Mouse (Mus musculus): ENCODE data around the gene Lrrc8e. TPM values are rescaled to one million over a fixed set of nuclear protein-coding genes. Genes with fewer than 3 reads are reported as not detected.

Gene Lrrc8e
- polyA plus RNA-seq, 1 experiment from 2014 or later = 0.07 TPM

- 8% methylated on average over 18 of the region's 18 CpGs for WGBS
- Histone ChIP-seq H3K9me3 (ENCODE audit: control insufficient read depth, low read length) (no peaks in the 10 kb centered on the region), H3K4me2 (peak overlapping the region; percentile 81), H3K36me3 (ENCODE audit: control insufficient read depth, insufficient read depth, low read length) (no peaks in the 10 kb centered on the region), H3K4me1 (ENCODE audit: control insufficient read depth, insufficient read depth, low read length) (peaks cover 33% of the 10 kb centered on the region), H3K4me3 (ENCODE audit: low read depth, low read length) (peak overlapping the region; percentile 64), H3K9ac (ENCODE audit: low read length) (peak overlapping the region; percentile 82), H3K27ac (ENCODE audit: low read depth, low read length) (no peak overlapping the region), H3K27me3 (ENCODE audit: control insufficient read depth, insufficient read depth, low read length) (no peaks in the 10 kb centered on the region; the same call in 1 of the 2 replicates)
- ATAC-seq (ENCODE audit: low FRiP score) = peak; percentile 0; the same call in 1 of the 2 replicates
- no peak for DNase-seq (ENCODE audit: low spot score, missing footprints)
These were observed 10.3 kb upstream of the Lrrc8e start for GRCm38 (mm10) chr8:4216296-4216695.

GRCm38 (mm10) chr8:4216791-4217621 is 9.6 kb upstream of the Lrrc8e start, which contains the start of gene Prr36:
Prr36 (minus strand) TSS chr8:4217459.
- Histone ChIP-seq H3K27ac (ENCODE audit: low read depth, low read length) (peak within 1 kb of the TSS; percentile 73), H3K36me3 (ENCODE audit: control insufficient read depth, insufficient read depth, low read length) (no peaks in the 10 kb centered on the region), H3K27me3 (ENCODE audit: control insufficient read depth, insufficient read depth, low read length) (no peaks in the 10 kb centered on the region; the same call in 1 of the 2 replicates), H3K4me3 (ENCODE audit: low read depth, low read length) (peak within 1 kb of the TSS; percentile 64), H3K4me1 (ENCODE audit: control insufficient read depth, insufficient read depth, low read length) (peaks cover 33% of the 10 kb centered on the region), H3K9me3 (ENCODE audit: control insufficient read depth, low read length) (no peaks in the 10 kb centered on the region), H3K4me2 (peak within 1 kb of the TSS; percentile 81), H3K9ac (ENCODE audit: low read length) (peak within 1 kb of the TSS; percentile 82)
- DNase-seq (ENCODE audit: low spot score, missing footprints) (peak; percentile 97), ATAC-seq (ENCODE audit: low FRiP score) (peak; percentile 90)
- under 1% methylated on average over 44 of the region's 44 CpGs for WGBS

GRCm38 (mm10) chr8:4219617-4220016 is 7.0 kb upstream of the Lrrc8e start:
- H3K9me3 ChIP-seq (ENCODE audit: control insufficient read depth, low read length) = no peaks in the 10 kb centered on the region
- H3K4me3 ChIP-seq (ENCODE audit: low read depth, low read length) = no peak overlapping the region

GRCm38 (mm10) chr8:4222059-4222458 is 4.6 kb upstream of the Lrrc8e start:
- Histone ChIP-seq H3K4me2 (no peak overlapping the region), H3K9ac (ENCODE audit: low read length) (no peak overlapping the region), H3K4me1 (ENCODE audit: control insufficient read depth, insufficient read depth, low read length) (0 out of 2 replicates have a peak, but pooled peaks cover 5% of the 10 kb centered on the region), H3K4me3 (ENCODE audit: low read depth, low read length) (no peak overlapping the region), H3K27me3 (ENCODE audit: control insufficient read depth, insufficient read depth, low read length) (peaks cover 6% of the 10 kb centered on the region; the same call in 1 of the 2 replicates), H3K36me3 (ENCODE audit: control insufficient read depth, insufficient read depth, low read length) (no peaks in the 10 kb centered on the region), H3K27ac (ENCODE audit: low read depth, low read length) (no peak overlapping the region), H3K9me3 (ENCODE audit: control insufficient read depth, low read length) (no peaks in the 10 kb centered on the region)
- no peak for ATAC-seq (ENCODE audit: low FRiP score)
- DNase-seq (ENCODE audit: low spot score, missing footprints) = no peak

More at GRCm38 (mm10) chr8:4219617-4220016, 7.0 kb upstream of the Lrrc8e start:
- Histone ChIP-seq H3K4me2 (no peak overlapping the region), H3K36me3 (ENCODE audit: control insufficient read depth, insufficient read depth, low read length) (no peaks in the 10 kb centered on the region), H3K4me1 (ENCODE audit: control insufficient read depth, insufficient read depth, low read length) (peaks cover 14% of the 10 kb centered on the region), H3K27me3 (ENCODE audit: control insufficient read depth, insufficient read depth, low read length) (no peaks in the 10 kb centered on the region; the same call in 1 of the 2 replicates), H3K27ac (ENCODE audit: low read depth, low read length) (no peak overlapping the region), H3K9ac (ENCODE audit: low read length) (no peak overlapping the region)
- ATAC-seq (ENCODE audit: low FRiP score) (no peak), DNase-seq (ENCODE audit: low spot score, missing footprints) (no peak)
- 92% methylated on average over 3 of the region's 3 CpGs for WGBS

- Histone ChIP-seq H3K36me3 (ENCODE audit: control insufficient read depth, insufficient read depth, low read length) (no peaks in the 10 kb centered on the region), H3K4me3 (ENCODE audit: low read depth, low read length) (0 out of 2 replicates have a peak overlapping the region, but pooled peaks have one; percentile 6), H3K9me3 (ENCODE audit: control insufficient read depth, low read length) (no peaks in the 10 kb centered on the region), H3K27me3 (ENCODE audit: control insufficient read depth, insufficient read depth, low read length) (peaks cover 6% of the 10 kb centered on the region; the same call in 1 of the 2 replicates), H3K4me2 (peak overlapping the region; percentile 31), H3K4me1 (ENCODE audit: control insufficient read depth, insufficient read depth, low read length) (0 out of 2 replicates have a peak, but pooled peaks cover 5% of the 10 kb centered on the region), H3K27ac (ENCODE audit: low read depth, low read length) (no peak overlapping the region), H3K9ac (ENCODE audit: low read length) (peak overlapping the region; percentile 17; the same call in 1 of the 2 replicates)
- ATAC-seq (ENCODE audit: low FRiP score) (no peak), DNase-seq (ENCODE audit: low spot score, missing footprints) (peak; percentile 80)
- WGBS = 22% methylated on average over 4 of the region's 4 CpGs
These were observed 304 bp upstream of the Lrrc8e start for GRCm38 (mm10) chr8:4226323-4226722.

- no peak for ATAC-seq (ENCODE audit: low FRiP score)
- H3K9me3 ChIP-seq (ENCODE audit: control insufficient read depth, low read length) = no peaks in the 10 kb centered on the region
- WGBS = 88% methylated on average over 4 of the region's 4 CpGs
- no peak overlapping the region for H3K4me2 ChIP-seq
- H3K4me3 ChIP-seq (ENCODE audit: low read depth, low read length) = no peak overlapping the region
- H3K27ac ChIP-seq (ENCODE audit: low read depth, low read length) = no peak overlapping the region
- H3K27me3 ChIP-seq (ENCODE audit: control insufficient read depth, insufficient read depth, low read length) = peaks cover 6% of the 10 kb centered on the region; the same call in 1 of the 2 replicates
- 0 out of 2 replicates have a peak, but pooled peaks cover 5% of the 10 kb centered on the region for H3K4me1 ChIP-seq (ENCODE audit: control insufficient read depth, insufficient read depth, low read length)
- H3K9ac ChIP-seq (ENCODE audit: low read length) = no peak overlapping the region
- no peaks in the 10 kb centered on the region for H3K36me3 ChIP-seq (ENCODE audit: control insufficient read depth, insufficient read depth, low read length)
- DNase-seq (ENCODE audit: low spot score, missing footprints) = peak; percentile 51
These were observed 1.3 kb downstream of the Lrrc8e start for GRCm38 (mm10) chr8:4227919-4228318.

- Histone ChIP-seq H3K4me2 (no peak overlapping the region), H3K36me3 (ENCODE audit: control insufficient read depth, insufficient read depth, low read length) (no peaks in the 10 kb centered on the region), H3K9me3 (ENCODE audit: control insufficient read depth, low read length) (no peaks in the 10 kb centered on the region), H3K4me1 (ENCODE audit: control insufficient read depth, insufficient read depth, low read length) (0 out of 2 replicates have a peak, but pooled peaks cover 5% of the 10 kb centered on the region), H3K4me3 (ENCODE audit: low read depth, low read length) (no peak overlapping the region), H3K9ac (ENCODE audit: low read length) (no peak overlapping the region), H3K27ac (ENCODE audit: low read depth, low read length) (no peak overlapping the region), H3K27me3 (ENCODE audit: control insufficient read depth, insufficient read depth, low read length) (peaks cover 6% of the 10 kb centered on the region; the same call in 1 of the 2 replicates)
- ATAC-seq (ENCODE audit: low FRiP score) (no peak), DNase-seq (ENCODE audit: low spot score, missing footprints) (no peak)
- 70% methylated on average over 5 of the region's 5 CpGs for WGBS
These were observed 3.2 kb downstream of the Lrrc8e start for GRCm38 (mm10) chr8:4229784-4230183.

GRCm38 (mm10) chr8:4230612-4231351 is 4.2 kb downstream of the Lrrc8e start:
- WGBS = 67% methylated on average over 10 of the region's 10 CpGs
- Histone ChIP-seq H3K27ac (ENCODE audit: low read depth, low read length) (no peak overlapping the region), H3K4me1 (ENCODE audit: control insufficient read depth, insufficient read depth, low read length) (0 out of 2 replicates have a peak, but pooled peaks cover 5% of the 10 kb centered on the region), H3K4me2 (no peak overlapping the region), H3K36me3 (ENCODE audit: control insufficient read depth, insufficient read depth, low read length) (no peaks in the 10 kb centered on the region), H3K4me3 (ENCODE audit: low read depth, low read length) (no peak overlapping the region), H3K27me3 (ENCODE audit: control insufficient read depth, insufficient read depth, low read length) (peaks cover 6% of the 10 kb centered on the region; the same call in 1 of the 2 replicates), H3K9ac (ENCODE audit: low read length) (no peak overlapping the region), H3K9me3 (ENCODE audit: control insufficient read depth, low read length) (no peaks in the 10 kb centered on the region)
- DNase-seq (ENCODE audit: low spot score, missing footprints) (peak; percentile 62), ATAC-seq (ENCODE audit: low FRiP score) (no peak)
